ENCODE assay signal across 10 mouse cellular contexts in the genomic region with DNA sequence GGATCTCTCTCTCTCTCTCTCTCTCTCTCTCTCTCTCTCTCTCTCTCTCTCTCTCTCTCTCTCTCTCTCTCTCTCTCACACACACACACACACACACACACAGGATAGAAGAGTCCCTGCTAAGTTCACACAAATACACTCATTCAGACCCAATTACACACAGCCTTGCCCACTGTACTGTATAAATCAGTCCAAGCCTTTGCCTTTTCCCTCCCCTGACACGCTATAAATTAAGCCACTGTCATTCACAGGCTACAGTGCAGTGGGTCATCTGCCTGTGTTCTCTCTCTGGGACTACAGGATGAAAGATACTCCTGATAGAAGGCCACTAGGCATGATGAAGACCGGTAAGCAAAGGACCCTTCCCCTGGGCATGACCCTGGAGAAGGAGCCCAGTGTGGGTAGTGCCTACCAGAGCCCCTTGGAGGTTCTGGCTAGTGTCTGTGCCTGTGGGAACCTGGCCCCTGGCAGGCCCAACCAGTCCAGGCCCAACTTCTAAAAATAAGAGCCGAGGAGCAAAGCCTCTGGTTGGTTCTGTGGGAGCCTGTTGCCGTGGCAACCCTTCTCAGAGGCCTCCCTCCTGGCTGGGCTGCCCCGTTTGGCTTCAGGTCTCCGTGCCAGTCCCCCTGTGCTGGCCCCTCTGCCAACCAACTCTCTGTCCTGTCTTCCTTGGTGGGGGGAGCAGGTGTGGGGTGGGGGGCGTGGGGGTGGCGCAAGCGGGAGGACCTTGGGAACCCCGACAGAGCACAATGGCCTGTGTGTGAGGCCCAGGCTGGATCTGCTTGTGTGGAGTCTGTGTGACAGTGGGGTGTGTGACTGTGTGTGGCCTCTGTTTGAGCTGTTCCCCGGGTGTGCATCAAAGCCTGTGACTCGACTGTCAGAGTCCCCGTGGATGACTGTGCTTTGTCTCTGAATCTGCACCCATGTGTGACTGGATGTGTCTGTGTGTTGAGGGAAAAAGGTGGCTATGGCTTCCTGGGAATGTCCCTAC. TPM values are rescaled to one million over a fixed set of nuclear protein-coding genes. Genes with fewer than 3 reads are reported as not detected.
DNase-seq lines count a peak whose midpoint lies in the region; ATAC-seq lines count a peak whose summit lies in the region.
"Had no signal": no experiment of that assay in that cellular context is flagged by ENCODE, and none has a peak within 500 bp of the region (broad histone marks: within the 10 kb centered on the region; RNA-seq: fewer than 3 reads in every experiment).

No protein-coding gene starts in this region.

- H3K9me3 ChIP-seq in heart, embryonic 13.5 days, result no peaks in the 10 kb centered on the region
- H3K9me3 ChIP-seq in hindbrain, embryonic 15.5 days, result no peaks in the 10 kb centered on the region
- H3K9me3 ChIP-seq in midbrain, embryonic 13.5 days, result no peaks in the 10 kb centered on the region
- H3K9me3 ChIP-seq: megakaryocyte, embryonic 14.5 days had no signal

- WGBS in heart, embryonic 13.5 days, result 32% methylated on average over 13 of the region's 13 CpGs
- 10% methylated on average over 12 of the region's 13 CpGs for WGBS in hindbrain, embryonic 15.5 days
- WGBS in midbrain, embryonic 13.5 days, result 9% methylated on average over 11 of the region's 13 CpGs

- peak overlapping the region; percentile 2; the same call in 1 of the 2 replicates for H3K4me2 ChIP-seq in heart, embryonic 13.5 days
- peak overlapping the region; percentile 29 for H3K4me2 ChIP-seq in hindbrain, embryonic 15.5 days
- H3K4me2 ChIP-seq in midbrain, embryonic 13.5 days (replicated peaks), result peak overlapping the region; percentile 27

- no peak overlapping the region for H3K4me3 ChIP-seq in heart, embryonic 13.5 days
- no peak overlapping the region for H3K4me3 ChIP-seq in hindbrain, embryonic 15.5 days
- no peak overlapping the region for H3K4me3 ChIP-seq in midbrain, embryonic 13.5 days (replicated peaks)
- H3K4me3 ChIP-seq: erythroblast, embryonic 14.5 days; megakaryocyte, embryonic 14.5 days had no signal

- H3K27me3 ChIP-seq in heart, embryonic 13.5 days (replicated peaks), result peaks cover 52% of the 10 kb centered on the region
- H3K27me3 ChIP-seq in hindbrain, embryonic 15.5 days, result no peaks in the 10 kb centered on the region
- 0 out of 2 replicates have a peak, but pooled peaks cover 13% of the 10 kb centered on the region for H3K27me3 ChIP-seq in midbrain, embryonic 13.5 days

- no peak for ATAC-seq in heart, embryonic 13.5 days (ENCODE audit: extremely low read depth, insufficient number of reproducible peaks, low FRiP score, low TSS enrichment)
- peak; percentile 88 for ATAC-seq in hindbrain, embryonic 15.5 days (ENCODE audit: low FRiP score, low read depth)
- peak; percentile 87 for ATAC-seq in midbrain, embryonic 13.5 days
- no peak for ATAC-seq in erythroid progenitor cell, adult 5-6 weeks (replicated peaks; ENCODE audit: low FRiP score, poor library complexity, severe bottlenecking)

- no peak overlapping the region for H3K9ac ChIP-seq in heart, embryonic 13.5 days
- 0 out of 2 replicates have a peak overlapping the region, but pooled peaks have one; percentile 6 for H3K9ac ChIP-seq in hindbrain, embryonic 15.5 days
- peak overlapping the region; percentile 39 for H3K9ac ChIP-seq in midbrain, embryonic 13.5 days (replicated peaks)

- peaks cover 46% of the 10 kb centered on the region for H3K4me1 ChIP-seq in heart, embryonic 13.5 days
- peaks cover 51% of the 10 kb centered on the region for H3K4me1 ChIP-seq in hindbrain, embryonic 15.5 days (replicated peaks)
- H3K4me1 ChIP-seq in midbrain, embryonic 13.5 days (replicated peaks), result peaks cover 62% of the 10 kb centered on the region
- H3K4me1 ChIP-seq: megakaryocyte, embryonic 14.5 days had no signal

- no peaks in the 10 kb centered on the region for H3K36me3 ChIP-seq in heart, embryonic 13.5 days
- H3K36me3 ChIP-seq in hindbrain, embryonic 15.5 days, result no peaks in the 10 kb centered on the region
- no peaks in the 10 kb centered on the region for H3K36me3 ChIP-seq in midbrain, embryonic 13.5 days

- H3K27ac ChIP-seq in heart, embryonic 13.5 days (replicated peaks), result no peak overlapping the region
- H3K27ac ChIP-seq in hindbrain, embryonic 15.5 days (replicated peaks), result peak overlapping the region; percentile 85
- H3K27ac ChIP-seq in midbrain, embryonic 13.5 days, result peak overlapping the region; percentile 91

- no peak for DNase-seq in heart, postnatal 4 days
- peak; percentile 81 for DNase-seq in embryo, embryonic 11 days
- DNase-seq in ovary, postnatal 36 days (ENCODE audit: low spot score), result no peak
- no peak for DNase-seq in T-cell, adult 2 months (ENCODE audit: low spot score)

RNA-seq across cellular contexts. Expression of a gene that starts 17.4 kb away (rescaled TPM):
- polyA plus RNA-seq in heart, embryonic 13.5 days (2015; fragmentation: Nextera tagmentation; extraction: Ambion mirVana), result 1.4 and 1.6 TPM in 2 replicates
- 1 to 10 TPM; 5.5 to 6.6 TPM for total RNA-seq in heart, postnatal 4 days (2021)
- polyA plus RNA-seq in hindbrain, embryonic 15.5 days (2015; fragmentation: Nextera tagmentation; extraction: Ambion mirVana), result 16.4 and 17.4 TPM in 2 replicates
- polyA plus RNA-seq in midbrain, embryonic 13.5 days (2015; fragmentation: Nextera tagmentation; extraction: Ambion mirVana), result 7.0 and 11.0 TPM in 2 replicates
- not detected in 2 replicates for total RNA-seq in erythroid progenitor cell, adult 5-6 weeks (2015; ENCODE audit: low replicate concordance)
- total RNA-seq in erythroid progenitor cell, adult 5-6 weeks (2017; ENCODE audit: low replicate concordance), result not detected in 2 replicates
- polyA plus RNA-seq: erythroblast, embryonic 14.5 days had no signal

RNA-seq across cellular contexts. Expression of a gene that starts 38.3 kb away (rescaled TPM):
- polyA plus RNA-seq in heart, embryonic 13.5 days (2015; fragmentation: Nextera tagmentation; extraction: Ambion mirVana), result 0.19 and 0.34 TPM in 2 replicates
- under 1 TPM in 1 of 2 experiments, not detected in 1; 0.11 TPM for total RNA-seq in heart, postnatal 4 days (2021)
- 0.12 and 0.16 TPM in 2 replicates for polyA plus RNA-seq in hindbrain, embryonic 15.5 days (2015; fragmentation: Nextera tagmentation; extraction: Ambion mirVana)
- not detected in 2 replicates for polyA plus RNA-seq in midbrain, embryonic 13.5 days (2015; fragmentation: Nextera tagmentation; extraction: Ambion mirVana)
- total RNA-seq in erythroid progenitor cell, adult 5-6 weeks (2015; ENCODE audit: low replicate concordance), result 0.36 TPM in 1 of 2 replicates, not detected in the other
- total RNA-seq in erythroid progenitor cell, adult 5-6 weeks (2017; ENCODE audit: low replicate concordance), result not detected in 2 replicates
- polyA plus RNA-seq: erythroblast, embryonic 14.5 days had no signal

Comparison
In these comparisons a context has a peak if more than half of its experiments do, and no peak if none do; other contexts are left out.
1. ATAC-seq: peak in hindbrain, embryonic 15.5 days (single experiment) and midbrain, embryonic 13.5 days (single experiment); none in heart, embryonic 13.5 days (single experiment) and erythroid progenitor cell, adult 5-6 weeks (single experiment).
2. Peak in every context shown above with its lines, with median percentiles within 50 percentile points of each other: H3K4me2 ChIP-seq.